Mouse (Mus musculus): Measurements from ENCODE around the gene Cdk6. TPM values are rescaled to one million over a fixed set of nuclear protein-coding genes. Genes with fewer than 3 reads are reported as not detected.
"Not testable (repeated sequence)": the region's sequence is repeated elsewhere in the genome, so short reads cannot be mapped to it uniquely, and the experiment has no call there.

Gene Cdk6
- total RNA-seq, 2 experiments from 2014 or later = 0.73 to 1.1 TPM

GRCm38 (mm10) chr5:3376167-3376566 lies 34.9 kb downstream of the Cdk6 start:
- no peak for DNase-seq (ENCODE audit: low spot score)

GRCm38 (mm10) chr5:3379252-3379651 lies 38.0 kb downstream of the Cdk6 start:
- DNase-seq (ENCODE audit: low spot score) = no peak

GRCm38 (mm10) chr5:3380692-3381233 lies 39.5 kb downstream of the Cdk6 start:
- DNase-seq (ENCODE audit: low spot score) = no peak

- DNase-seq (ENCODE audit: low spot score) = no peak
These were observed 40.5 kb downstream of the Cdk6 start for GRCm38 (mm10) chr5:3381795-3382194.

- DNase-seq (ENCODE audit: low spot score) = no peak
These were observed 41.2 kb downstream of the Cdk6 start for GRCm38 (mm10) chr5:3382343-3383040.

GRCm38 (mm10) chr5:3383547-3383946 lies 42.3 kb downstream of the Cdk6 start:
- no peak for DNase-seq (ENCODE audit: low spot score)

- DNase-seq (ENCODE audit: low spot score) = no peak
These were observed 43.8 kb downstream of the Cdk6 start for GRCm38 (mm10) chr5:3385078-3385477.

GRCm38 (mm10) chr5:3386021-3386730 lies 44.9 kb downstream of the Cdk6 start:
- DNase-seq (ENCODE audit: low spot score) = no peak

GRCm38 (mm10) chr5:3386731-3387087 lies 45.4 kb downstream of the Cdk6 start:
- DNase-seq (ENCODE audit: low spot score) = no peak

GRCm38 (mm10) chr5:3387138-3387537 lies 45.9 kb downstream of the Cdk6 start:
- no peak for DNase-seq (ENCODE audit: low spot score)

GRCm38 (mm10) chr5:3392856-3393255 lies 51.6 kb downstream of the Cdk6 start:
- DNase-seq (ENCODE audit: low spot score) = no peak

- DNase-seq (ENCODE audit: low spot score) = no peak
These were observed 52.9 kb downstream of the Cdk6 start for GRCm38 (mm10) chr5:3394145-3394544.

- DNase-seq (ENCODE audit: low spot score) = no peak
These were observed 53.7 kb downstream of the Cdk6 start for GRCm38 (mm10) chr5:3395020-3395419.

- no peak for DNase-seq (ENCODE audit: low spot score)
These were observed 54.9 kb downstream of the Cdk6 start for GRCm38 (mm10) chr5:3396214-3396613.

- DNase-seq (ENCODE audit: low spot score) = no peak
These were observed 55.8 kb downstream of the Cdk6 start for GRCm38 (mm10) chr5:3396910-3397575.

GRCm38 (mm10) chr5:3399784-3400494 lies 58.7 kb downstream of the Cdk6 start:
- DNase-seq (ENCODE audit: low spot score) = no peak

GRCm38 (mm10) chr5:3405102-3405501 lies 63.8 kb downstream of the Cdk6 start:
- no peak for DNase-seq (ENCODE audit: low spot score)

GRCm38 (mm10) chr5:3405503-3405902 lies 64.2 kb downstream of the Cdk6 start:
- DNase-seq (ENCODE audit: low spot score) = no peak

GRCm38 (mm10) chr5:3407926-3408325 lies 66.6 kb downstream of the Cdk6 start:
- DNase-seq (ENCODE audit: low spot score) = no peak

GRCm38 (mm10) chr5:3418183-3418582 lies 76.9 kb downstream of the Cdk6 start:
- DNase-seq (ENCODE audit: low spot score) = not testable (repeated sequence)

GRCm38 (mm10) chr5:3420094-3420831 lies 79.0 kb downstream of the Cdk6 start:
- no peak for DNase-seq (ENCODE audit: low spot score)

Measured in gastrocnemius, adult 18-20 months (tissue).